Mouse (Mus musculus): ENCODE results near the gene Ctso.

GRCm38 (mm10) chr3:81942341-81942740 lies 9.9 kb downstream of the Ctso start:
- TF ChIP-seq CTCF (IDR thresholded peaks at IDR 0.05; ENCODE audit: low read depth), result no peak
- TF ChIP-seq EP300 (IDR thresholded peaks at IDR 0.05; ENCODE audit: low read depth), result no peak
